ENCODE assay signal across 20 mouse cellular contexts in the genomic region with DNA sequence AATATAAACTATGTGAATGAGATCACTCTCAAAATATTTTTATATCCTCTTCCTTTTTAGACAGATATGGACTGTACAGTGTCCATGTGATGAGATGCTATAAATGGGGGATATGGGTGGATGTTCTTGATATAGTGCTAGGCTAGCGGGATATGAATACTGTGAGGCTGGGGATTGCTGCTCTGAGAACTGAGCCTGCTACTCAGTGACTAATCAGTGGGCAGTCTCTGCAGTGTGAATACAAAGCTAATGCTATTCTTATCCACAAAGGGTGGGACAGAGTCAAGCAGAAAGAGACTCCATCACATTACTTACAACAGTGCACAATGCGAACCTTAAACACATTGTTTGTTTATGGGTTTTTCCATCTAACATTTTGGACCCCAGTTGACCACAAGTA.
"Had no signal": no experiment of that assay in that cellular context is flagged by ENCODE, and none has a peak within 500 bp of the region (broad histone marks: within the 10 kb centered on the region; RNA-seq: fewer than 3 reads in every experiment).

No protein-coding gene starts in this region.

- H3K4me1 ChIP-seq: liver, embryonic 12.5 days; liver, embryonic 15.5 days; lung, embryonic 15.5 days; megakaryocyte, embryonic 14.5 days; midbrain, embryonic 10.5 days; neural tube, embryonic 13.5 days had no signal

- H3K36me3 ChIP-seq: limb, embryonic 10.5 days; limb, embryonic 13.5 days; liver, embryonic 12.5 days; liver, embryonic 15.5 days; lung, embryonic 15.5 days; midbrain, embryonic 10.5 days; neural tube, embryonic 13.5 days had no signal

- H3K4me3 ChIP-seq: limb, embryonic 10.5 days; limb, embryonic 13.5 days; liver, embryonic 12.5 days; liver, embryonic 15.5 days; lung, embryonic 15.5 days; megakaryocyte, embryonic 14.5 days; midbrain, embryonic 10.5 days; neural tube, embryonic 13.5 days had no signal

- H3K9ac ChIP-seq: limb, embryonic 13.5 days; liver, embryonic 12.5 days; liver, embryonic 15.5 days; lung, embryonic 15.5 days; neural tube, embryonic 13.5 days had no signal

- H3K27me3 ChIP-seq: limb, embryonic 13.5 days; liver, embryonic 12.5 days; liver, embryonic 15.5 days; lung, embryonic 15.5 days; megakaryocyte, embryonic 14.5 days; neural tube, embryonic 13.5 days had no signal

- H3K4me2 ChIP-seq: limb, embryonic 13.5 days; liver, embryonic 12.5 days; liver, embryonic 15.5 days; lung, embryonic 15.5 days; neural tube, embryonic 13.5 days had no signal

- ATAC-seq: intestine, postnatal 0 days; liver, embryonic 12.5 days had no signal

- H3K27ac ChIP-seq: limb, embryonic 10.5 days; limb, embryonic 13.5 days; liver, embryonic 12.5 days; liver, embryonic 15.5 days; lung, embryonic 15.5 days; midbrain, embryonic 10.5 days; neural tube, embryonic 13.5 days had no signal

- H3K9me3 ChIP-seq: limb, embryonic 10.5 days; limb, embryonic 13.5 days; liver, embryonic 12.5 days; liver, embryonic 15.5 days; lung, embryonic 15.5 days; midbrain, embryonic 10.5 days; neural tube, embryonic 13.5 days had no signal

- DNase-seq: kidney, adult 2 months; kidney, postnatal 10 days; kidney, postnatal 36 days; liver; lung, adult 18-20 months; lung, postnatal 10 days; lung, postnatal 36 days; midbrain, embryonic 14.5 days; thymus, adult 18-20 months; thymus, postnatal 14 days; thymus, postnatal 4 days had no signal
